Mouse (Mus musculus) intestine, postnatal 0 days (tissue): ENCODE results near the gene Vwf. TPM values are rescaled to one million over a fixed set of nuclear protein-coding genes. Genes with fewer than 3 reads are reported as not detected.

Source experiments
- ATAC-seq: fragments of 200-750 bp; cut with Nextera tagmentation; 2 replicates; pipeline ENCODE4 v1.8.0; 2017; ENCODE audit warnings: mild to moderate bottlenecking, moderate TSS enrichment, moderate library complexity
- H3K27ac ChIP-seq: fragments of 300-500 bp; sonication (generic); 2 replicates; pipeline ENCODE4 v1.5.1; 2014; ENCODE audit warnings: mild to moderate bottlenecking, low read depth, low read length, moderate library complexity
- H3K27me3 ChIP-seq: fragments of 300-500 bp; sonication (generic); replicated peaks from 2 replicates; pipeline ENCODE4 v1.6.1; 2014; ENCODE audit warnings: low read length, mixed read lengths; ENCODE audit not compliant: control insufficient read depth, insufficient read depth
- H3K36me3 ChIP-seq: fragments of 300-500 bp; sonication (generic); 2 replicates; pipeline ENCODE4 v1.6.1; 2014; ENCODE audit warnings: mild to moderate bottlenecking, moderate library complexity; ENCODE audit not compliant: control insufficient read depth, insufficient read depth
- H3K4me1 ChIP-seq: fragments of 300-500 bp; sonication (generic); replicated peaks from 2 replicates; pipeline ENCODE4 v1.6.1; 2014; ENCODE audit warnings: antibody characterized with exemption, low read length, mixed read lengths; ENCODE audit not compliant: control insufficient read depth, insufficient read depth
- H3K4me2 ChIP-seq: fragments of 300-500 bp; sonication (generic); replicated peaks from 2 replicates; pipeline ENCODE4 v1.6.1; 2014; ENCODE audit warnings: low read depth, mild to moderate bottlenecking, moderate library complexity
- H3K4me3 ChIP-seq: fragments of 300-500 bp; sonication (generic); 2 replicates; pipeline ENCODE4 v1.5.1; 2014; ENCODE audit warnings: low read depth, low read length
- H3K9ac ChIP-seq: fragments of 300-500 bp; sonication (generic); 2 replicates; pipeline ENCODE4 v1.6.1; 2014; ENCODE audit warnings: mild to moderate bottlenecking, low read depth, low read length
- H3K9me3 ChIP-seq: fragments of 300-500 bp; sonication (generic); 2 replicates; pipeline ENCODE4 v1.6.1; 2016; ENCODE audit warnings: mixed run types; ENCODE audit not compliant: control insufficient read depth
- CTCF ChIP-seq: sonication (generic); IDR thresholded peaks from 2 replicates; pipeline ENCODE4 v1.5.1; 2016; ENCODE audit warnings: low read depth, mild to moderate bottlenecking, control low read depth, antibody characterized with exemption, moderate library complexity
- WGBS: fragments of 180-500 bp; shearing (Covaris S2); extraction: QIAGEN DNeasy Blood & Tissue Kit; methylation state at CpG from one replicate; pipeline ENCODE4 v1.1.7; 2014; 5-methylcytosine and 5-hydroxymethylcytosine counted together
- polyA plus RNA-seq: library from polyadenylated mRNA; unstranded; fragments of >200 nt; fragmentation: Nextera tagmentation; extraction: Ambion mirVana; gene quantifications from 2 replicates; pipeline ENCODE4 v1.2.1, GENCODE M21; 2015

Vwf gene
- polyA plus RNA-seq, 1 experiment from 2014 or later, result 10.6 TPM

- Histone ChIP-seq H3K36me3 (no peaks in the 10 kb centered on the region), H3K4me1 (peaks cover 7% of the 10 kb centered on the region; the same call in 1 of the 2 replicates), H3K27me3 (no peaks in the 10 kb centered on the region), H3K27ac (no peak overlapping the region), H3K4me3 (no peak overlapping the region), H3K4me2 (no peak overlapping the region), H3K9me3 (no peaks in the 10 kb centered on the region), H3K9ac (no peak overlapping the region)
- WGBS, result 75% methylated on average over 2 of the region's 2 CpGs
- no peak for TF ChIP-seq CTCF
- no peak for ATAC-seq
Measured at GRCm38 (mm10) chr6:125568381-125568780, 21.8 kb downstream of the Vwf start.

- no peaks in the 10 kb centered on the region for H3K9me3 ChIP-seq
- no peaks in the 10 kb centered on the region for H3K27me3 ChIP-seq
- peak; percentile 48 for ATAC-seq
- H3K4me2 ChIP-seq, result peak overlapping the region; percentile 51
- peaks cover 13% of the 10 kb centered on the region; the same call in 1 of the 2 replicates for H3K4me1 ChIP-seq
- no peaks in the 10 kb centered on the region for H3K36me3 ChIP-seq
- peak overlapping the region; percentile 72 for H3K27ac ChIP-seq
- TF ChIP-seq CTCF, result no peak
- peak overlapping the region; percentile 7; the same call in 1 of the 2 replicates for H3K4me3 ChIP-seq
- WGBS, result 32% methylated on average over 18 of the region's 18 CpGs
- no peak overlapping the region for H3K9ac ChIP-seq
Measured at GRCm38 (mm10) chr6:125572291-125573188, 26.0 kb downstream of the Vwf start.

GRCm38 (mm10) chr6:125573189-125573928 is 26.8 kb downstream of the Vwf start:
- TF ChIP-seq CTCF, result no peak
- no peaks in the 10 kb centered on the region for H3K9me3 ChIP-seq
- ATAC-seq, result peak; percentile 96
- peak overlapping the region; percentile 7; the same call in 1 of the 2 replicates for H3K4me3 ChIP-seq
- 3% methylated on average over 14 of the region's 14 CpGs for WGBS
- no peaks in the 10 kb centered on the region for H3K27me3 ChIP-seq
- no peaks in the 10 kb centered on the region for H3K36me3 ChIP-seq
- peaks cover 13% of the 10 kb centered on the region; the same call in 1 of the 2 replicates for H3K4me1 ChIP-seq
- peak overlapping the region; percentile 51 for H3K4me2 ChIP-seq
- H3K27ac ChIP-seq, result peak overlapping the region; percentile 72
- no peak overlapping the region for H3K9ac ChIP-seq

DNA sequence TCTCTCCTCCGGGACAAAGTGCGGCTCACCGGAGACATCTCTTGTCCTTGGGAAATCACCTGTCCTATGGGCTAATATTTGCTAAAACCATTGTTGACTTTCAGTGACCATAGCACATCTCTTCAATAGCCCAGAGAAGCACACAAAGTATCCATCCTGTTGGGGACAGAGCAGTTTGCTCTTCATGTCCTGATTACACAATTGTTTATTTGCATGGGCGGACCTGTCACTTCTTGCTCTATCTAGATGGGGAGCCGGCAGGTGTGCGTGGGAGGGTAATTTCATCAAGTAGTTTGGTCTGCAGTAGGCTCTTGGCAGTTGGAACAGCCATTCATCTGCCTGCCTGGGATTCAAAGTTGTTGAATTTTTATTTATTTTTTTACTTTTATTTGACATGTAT is 28.5 kb downstream of the Vwf start:
- ATAC-seq, result no peak
- Histone ChIP-seq H3K4me3 (no peak overlapping the region), H3K27ac (no peak overlapping the region), H3K4me1 (peaks cover 13% of the 10 kb centered on the region; the same call in 1 of the 2 replicates), H3K9me3 (no peaks in the 10 kb centered on the region), H3K36me3 (no peaks in the 10 kb centered on the region), H3K9ac (no peak overlapping the region), H3K4me2 (no peak overlapping the region), H3K27me3 (no peaks in the 10 kb centered on the region)
- no peak for TF ChIP-seq CTCF
- WGBS, result 60% methylated on average over 6 of the region's 6 CpGs

GRCm38 (mm10) chr6:125577301-125577700 is 30.7 kb downstream of the Vwf start:
- 67% methylated on average over 9 of the region's 9 CpGs for WGBS
- H3K36me3 ChIP-seq, result no peaks in the 10 kb centered on the region
- no peaks in the 10 kb centered on the region for H3K27me3 ChIP-seq
- no peak overlapping the region for H3K9ac ChIP-seq
- no peak overlapping the region for H3K4me3 ChIP-seq
- H3K4me1 ChIP-seq, result peaks cover 13% of the 10 kb centered on the region; the same call in 1 of the 2 replicates
- no peak for TF ChIP-seq CTCF
- ATAC-seq, result no peak
- no peak overlapping the region for H3K27ac ChIP-seq
- no peak overlapping the region for H3K4me2 ChIP-seq
- H3K9me3 ChIP-seq, result no peaks in the 10 kb centered on the region

DNA sequence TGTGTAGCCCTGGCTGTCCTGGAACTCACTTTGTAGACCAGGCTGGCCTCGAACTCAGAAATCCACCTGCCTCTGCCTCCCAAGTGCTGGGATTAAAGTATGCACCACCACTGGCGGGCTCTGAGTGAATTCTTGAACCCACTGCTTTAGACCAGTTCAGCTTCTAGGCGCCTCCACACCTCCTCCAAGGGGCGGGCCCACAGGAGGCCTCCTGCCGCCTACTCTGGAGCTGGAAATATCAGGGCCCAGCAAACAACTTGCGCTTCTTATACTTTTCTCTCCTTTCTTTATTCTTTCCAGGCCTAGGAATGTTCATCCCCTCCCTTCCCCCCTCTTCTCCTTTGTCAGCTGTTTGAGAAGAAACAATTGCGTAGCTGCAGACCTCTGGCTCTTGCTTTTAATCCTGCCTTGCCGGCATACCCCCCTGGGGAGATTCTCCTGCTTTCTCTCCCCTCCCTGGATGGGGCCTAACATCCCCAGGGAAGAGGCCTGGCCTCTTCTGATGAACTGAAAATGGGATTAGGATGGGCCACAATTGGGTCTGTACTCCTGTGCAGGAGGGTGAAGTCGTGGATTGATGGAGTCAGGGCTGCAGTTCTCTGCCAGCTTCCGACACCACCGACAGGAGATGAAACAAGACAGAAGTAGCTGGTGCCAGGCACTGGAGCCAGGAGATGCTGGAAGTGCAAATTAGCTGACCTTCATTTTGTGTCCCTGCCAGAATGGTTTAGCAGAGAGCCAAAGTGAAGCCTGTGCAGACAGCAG is 31.5 kb downstream of the Vwf start:
- H3K4me2 ChIP-seq, result no peak overlapping the region
- no peak overlapping the region for H3K9ac ChIP-seq
- no peak overlapping the region for H3K4me3 ChIP-seq
- TF ChIP-seq CTCF, result no peak
- H3K4me1 ChIP-seq, result peaks cover 8% of the 10 kb centered on the region; the same call in 1 of the 2 replicates
- no peak for ATAC-seq
- H3K36me3 ChIP-seq, result no peaks in the 10 kb centered on the region
- WGBS, result 63% methylated on average over 11 of the region's 11 CpGs
- no peaks in the 10 kb centered on the region for H3K27me3 ChIP-seq
- H3K27ac ChIP-seq, result no peak overlapping the region
- H3K9me3 ChIP-seq, result no peaks in the 10 kb centered on the region
